Mouse (Mus musculus) erythroid progenitor cell, adult 5-6 weeks (primary cell): Measurements from ENCODE around the gene Pcsk1n. TPM values are rescaled to one million over a fixed set of nuclear protein-coding genes. Genes with fewer than 3 reads are reported as not detected.
A peak's percentile ranks its signal among the peaks of the same experiment; 100 is the strongest.

Experiments
- ATAC-seq: replicated peaks from 2 replicates; pipeline ENCODE4 v1.8.0; 2016; ENCODE audit warnings: moderate number of reproducible peaks, mild to moderate bottlenecking, moderate TSS enrichment, inconsistent platforms; ENCODE audit not compliant: poor library complexity, low FRiP score, severe bottlenecking
- total RNA-seq, 2 experiments: library from RNA; stranded (forward) in 1 of 2; stranded (reverse) in 1 of 2; fragments of 150-400 nt in 1 of 2; fragments of 186-747, 209-891 nt in 1 of 2; gene quantifications; 2 replicates each; pipeline versions ENCODE4 v1.2.3 to v1.2.4; 2015 to 2017; ENCODE audit warnings: low replicate concordance in 2 of 2

Gene Pcsk1n
- total RNA-seq, 2 experiments from 2014 or later, result not detected

- peak; percentile 52; the same call in 1 of the 2 replicates for ATAC-seq
These were observed 18.0 kb downstream of the Pcsk1n start for GRCm38 (mm10) chrX:7937667-7938066.

GRCm38 (mm10) chrX:7945618-7946017 is 26.0 kb downstream of the Pcsk1n start:
- no peak for ATAC-seq

- ATAC-seq, result no peak
These were observed 27.7 kb downstream of the Pcsk1n start, which contains the start of gene Hdac6 for GRCm38 (mm10) chrX:7947108-7947899. Gene Hdac6, minus strand, starts transcription at chrX:7947889.

- ATAC-seq, result peak; percentile 99
These were observed 28.4 kb downstream of the Pcsk1n start for GRCm38 (mm10) chrX:7947900-7948492.

GRCm38 (mm10) chrX:7950091-7950490 is 30.5 kb downstream of the Pcsk1n start:
- ATAC-seq, result no peak

GRCm38 (mm10) chrX:7958868-7959267 is 39.2 kb downstream of the Pcsk1n start:
- ATAC-seq, result no peak

- no peak for ATAC-seq
These were observed 44.4 kb downstream of the Pcsk1n start for GRCm38 (mm10) chrX:7963829-7964626.

GRCm38 (mm10) chrX:7966161-7966560 is 46.5 kb downstream of the Pcsk1n start:
- ATAC-seq, result no peak

GRCm38 (mm10) chrX:7967596-7968201 is 48.1 kb downstream of the Pcsk1n start:
- ATAC-seq, result peak; percentile 75

GRCm38 (mm10) chrX:7968226-7968625 is 48.6 kb downstream of the Pcsk1n start:
- peak; percentile 50 for ATAC-seq

GRCm38 (mm10) chrX:7968899-7969298 is 49.3 kb downstream of the Pcsk1n start:
- no peak for ATAC-seq

- ATAC-seq, result peak; percentile 89
These were observed 51.7 kb downstream of the Pcsk1n start for GRCm38 (mm10) chrX:7971292-7971691.

Other genes with a start within 250 kb of the Pcsk1n start
- gene Plp2, start 248.4 kb upstream of the Pcsk1n start, total RNA-seq (2015; ENCODE audit: low replicate concordance), result 64.6 and 96.2 TPM in 2 replicates
- gene Plp2, start 248.4 kb upstream of the Pcsk1n start, total RNA-seq (2017; ENCODE audit: low replicate concordance), result 9.6 and 18.7 TPM in 2 replicates
- not detected in 2 replicates for gene Magix, start 238.6 kb upstream of the Pcsk1n start, total RNA-seq (2015; ENCODE audit: low replicate concordance)
- not detected in 2 replicates for gene Magix, start 238.6 kb upstream of the Pcsk1n start, total RNA-seq (2017; ENCODE audit: low replicate concordance)
- gene Gpkow, start 222.7 kb upstream of the Pcsk1n start, total RNA-seq (2015; ENCODE audit: low replicate concordance), result 10.5 and 31.9 TPM in 2 replicates
- 12.6 and 25.0 TPM in 2 replicates for gene Gpkow, start 222.7 kb upstream of the Pcsk1n start, total RNA-seq (2017; ENCODE audit: low replicate concordance)
- gene Wdr45, start 205.5 kb upstream of the Pcsk1n start, total RNA-seq (2015; ENCODE audit: low replicate concordance), result 42.2 and 59.5 TPM in 2 replicates
- gene Wdr45, start 205.5 kb upstream of the Pcsk1n start, total RNA-seq (2017; ENCODE audit: low replicate concordance), result 36.0 and 46.8 TPM in 2 replicates
- gene Gm45208, start 197.6 kb upstream of the Pcsk1n start, total RNA-seq (2015; ENCODE audit: low replicate concordance), result not detected in 2 replicates
- gene Gm45208, start 197.6 kb upstream of the Pcsk1n start, total RNA-seq (2017; ENCODE audit: low replicate concordance), result not detected in 2 replicates
- 1.3 and 2.5 TPM in 2 replicates for gene Praf2, start 191.4 kb upstream of the Pcsk1n start, total RNA-seq (2015; ENCODE audit: low replicate concordance)
- 2.1 TPM in 1 of 2 replicates, not detected in the other for gene Praf2, start 191.4 kb upstream of the Pcsk1n start, total RNA-seq (2017; ENCODE audit: low replicate concordance)
- gene Ccdc120, start 168.9 kb upstream of the Pcsk1n start, total RNA-seq (2015; ENCODE audit: low replicate concordance), result not detected in 2 replicates
- not detected in 2 replicates for gene Ccdc120, start 168.9 kb upstream of the Pcsk1n start, total RNA-seq (2017; ENCODE audit: low replicate concordance)
- 18.9 and 23.4 TPM in 2 replicates for gene Tfe3, start 157.3 kb upstream of the Pcsk1n start, total RNA-seq (2015; ENCODE audit: low replicate concordance)
- gene Tfe3, start 157.3 kb upstream of the Pcsk1n start, total RNA-seq (2017; ENCODE audit: low replicate concordance), result 21.5 and 22.7 TPM in 2 replicates
- 91.0 and 94.4 TPM in 2 replicates for gene Gripap1, start 130.1 kb upstream of the Pcsk1n start, total RNA-seq (2015; ENCODE audit: low replicate concordance)
- gene Gripap1, start 130.1 kb upstream of the Pcsk1n start, total RNA-seq (2017; ENCODE audit: low replicate concordance), result 87.0 and 176 TPM in 2 replicates
- 0.84 and 1.8 TPM in 2 replicates for gene Kcnd1, start 97.5 kb upstream of the Pcsk1n start, total RNA-seq (2015; ENCODE audit: low replicate concordance)
- gene Kcnd1, start 97.5 kb upstream of the Pcsk1n start, total RNA-seq (2017; ENCODE audit: low replicate concordance), result 0.68 and 3.6 TPM in 2 replicates
- gene Otud5, start 78.5 kb upstream of the Pcsk1n start, total RNA-seq (2015; ENCODE audit: low replicate concordance), result 327 and 376 TPM in 2 replicates
- gene Otud5, start 78.5 kb upstream of the Pcsk1n start, total RNA-seq (2017; ENCODE audit: low replicate concordance), result 471 and 476 TPM in 2 replicates
- 37.1 and 59.1 TPM in 2 replicates for gene Pim2, start 41.6 kb upstream of the Pcsk1n start, total RNA-seq (2015; ENCODE audit: low replicate concordance)
- 16.0 and 22.5 TPM in 2 replicates for gene Pim2, start 41.6 kb upstream of the Pcsk1n start, total RNA-seq (2017; ENCODE audit: low replicate concordance)
- gene Slc35a2, start 35.8 kb upstream of the Pcsk1n start, total RNA-seq (2015; ENCODE audit: low replicate concordance), result 5.0 TPM in 1 of 2 replicates, not detected in the other
- gene Slc35a2, start 35.8 kb upstream of the Pcsk1n start, total RNA-seq (2017; ENCODE audit: low replicate concordance), result 1.4 and 9.8 TPM in 2 replicates
- 23.1 and 24.9 TPM in 2 replicates for gene Pqbp1, start 20.6 kb upstream of the Pcsk1n start, total RNA-seq (2015; ENCODE audit: low replicate concordance)
- 33.5 and 85.4 TPM in 2 replicates for gene Pqbp1, start 20.6 kb upstream of the Pcsk1n start, total RNA-seq (2017; ENCODE audit: low replicate concordance)
- gene Timm17b, start 20.5 kb upstream of the Pcsk1n start, total RNA-seq (2015; ENCODE audit: low replicate concordance), result 53.2 and 63.4 TPM in 2 replicates
- 10.7 and 20.7 TPM in 2 replicates for gene Timm17b, start 20.5 kb upstream of the Pcsk1n start, total RNA-seq (2017; ENCODE audit: low replicate concordance)
- not detected in 2 replicates for gene Gm10491, start 12.0 kb upstream of the Pcsk1n start, total RNA-seq (2015; ENCODE audit: low replicate concordance)
- not detected in 2 replicates for gene Gm10491, start 12.0 kb upstream of the Pcsk1n start, total RNA-seq (2017; ENCODE audit: low replicate concordance)
- not detected in 2 replicates for gene Gm10490, start 10.3 kb upstream of the Pcsk1n start, total RNA-seq (2015; ENCODE audit: low replicate concordance)
- not detected in 2 replicates for gene Gm10490, start 10.3 kb upstream of the Pcsk1n start, total RNA-seq (2017; ENCODE audit: low replicate concordance)
- gene Eras, start 8.8 kb downstream of the Pcsk1n start, total RNA-seq (2015; ENCODE audit: low replicate concordance), result not detected in 2 replicates
- not detected in 2 replicates for gene Eras, start 8.8 kb downstream of the Pcsk1n start, total RNA-seq (2017; ENCODE audit: low replicate concordance)
- 7.2 and 15.9 TPM in 2 replicates for gene Hdac6, start 28.1 kb downstream of the Pcsk1n start, total RNA-seq (2015; ENCODE audit: low replicate concordance)
- gene Hdac6, start 28.1 kb downstream of the Pcsk1n start, total RNA-seq (2017; ENCODE audit: low replicate concordance), result 13.0 and 21.8 TPM in 2 replicates
- gene Gata1, start 58.2 kb downstream of the Pcsk1n start, total RNA-seq (2015; ENCODE audit: low replicate concordance), result 205 and 250 TPM in 2 replicates
- 129 and 147 TPM in 2 replicates for gene Gata1, start 58.2 kb downstream of the Pcsk1n start, total RNA-seq (2017; ENCODE audit: low replicate concordance)
- not detected in 2 replicates for gene Glod5, start 98.7 kb downstream of the Pcsk1n start, total RNA-seq (2015; ENCODE audit: low replicate concordance)
- not detected in 2 replicates for gene Glod5, start 98.7 kb downstream of the Pcsk1n start, total RNA-seq (2017; ENCODE audit: low replicate concordance)
- gene Suv39h1, start 154.9 kb downstream of the Pcsk1n start, total RNA-seq (2015; ENCODE audit: low replicate concordance), result 29.6 and 56.6 TPM in 2 replicates
- gene Suv39h1, start 154.9 kb downstream of the Pcsk1n start, total RNA-seq (2017; ENCODE audit: low replicate concordance), result 53.9 and 67.8 TPM in 2 replicates
- gene Was, start 170.7 kb downstream of the Pcsk1n start, total RNA-seq (2015; ENCODE audit: low replicate concordance), result 14.8 and 22.2 TPM in 2 replicates
- gene Was, start 170.7 kb downstream of the Pcsk1n start, total RNA-seq (2017; ENCODE audit: low replicate concordance), result 11.6 and 12.4 TPM in 2 replicates
- gene Wdr13, start 213.1 kb downstream of the Pcsk1n start, total RNA-seq (2015; ENCODE audit: low replicate concordance), result 23.5 and 39.3 TPM in 2 replicates
- gene Wdr13, start 213.1 kb downstream of the Pcsk1n start, total RNA-seq (2017; ENCODE audit: low replicate concordance), result 10.0 and 25.7 TPM in 2 replicates
- 611 and 758 TPM in 2 replicates for gene Rbm3, start 226.1 kb downstream of the Pcsk1n start, total RNA-seq (2015; ENCODE audit: low replicate concordance)
- gene Rbm3, start 226.1 kb downstream of the Pcsk1n start, total RNA-seq (2017; ENCODE audit: low replicate concordance), result 564 and 613 TPM in 2 replicates